Mouse (Mus musculus): ENCODE measurements at regions not wholly inside any gene's neighbourhood (a gene's known extent, or its start where the extent isn't known, plus 50 kb on each side); places are given as distances from the start of the nearest gene placed in this dataset.
A peak's percentile ranks its signal among the peaks of the same experiment; 100 is the strongest.

DNA sequence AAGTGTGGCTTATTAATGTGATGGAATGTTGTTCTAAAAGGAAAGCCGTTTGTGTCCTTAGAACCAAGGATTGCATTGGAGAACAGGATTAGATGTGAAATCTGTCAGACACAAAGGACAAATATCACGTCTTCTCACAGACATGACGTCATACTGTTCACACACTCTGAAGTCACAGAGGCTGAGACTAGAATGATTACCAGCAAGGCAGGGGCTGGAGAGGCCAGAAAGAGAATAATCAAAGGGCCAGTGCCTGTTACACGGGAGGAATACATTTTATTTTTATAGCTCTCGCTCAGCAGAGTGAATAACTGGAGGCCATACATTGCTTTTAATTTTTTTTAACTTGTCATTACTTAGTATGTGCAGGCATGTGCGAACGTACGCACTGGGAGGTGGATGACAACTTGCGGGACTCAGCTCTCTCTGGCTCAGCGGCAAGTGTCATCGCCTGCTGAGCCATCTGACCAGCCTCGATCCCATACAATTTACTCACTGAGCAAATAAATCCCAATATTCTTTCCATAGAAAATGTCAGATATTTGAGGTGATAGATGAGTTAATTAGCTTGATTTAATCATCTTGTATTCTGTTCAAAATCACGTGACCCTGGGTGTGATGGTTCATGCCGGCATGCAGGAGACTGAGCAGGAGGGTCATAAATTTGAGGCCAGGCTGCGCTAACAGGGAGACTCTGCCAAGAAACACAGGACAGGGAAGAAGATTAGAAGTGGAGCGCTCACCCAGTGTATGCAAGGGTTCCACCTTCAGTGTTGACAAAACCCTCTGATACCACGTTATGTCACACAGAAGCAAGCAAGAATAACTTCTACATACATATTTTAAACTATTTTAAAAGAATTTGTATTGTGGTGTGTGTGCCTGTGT lies 109.6 kb downstream of the Fam168b start:
- Histone ChIP-seq H3K27me3 (ENCODE audit: control insufficient read depth, insufficient read depth, low read length) (no peaks in the 10 kb centered on the region), H3K4me3 (replicated peaks; ENCODE audit: low read length) (no peak overlapping the region), H3K27ac (ENCODE audit: low read length) (no peak overlapping the region), H3K4me2 (ENCODE audit: low read depth, low read length) (no peak overlapping the region), H3K36me3 (ENCODE audit: control insufficient read depth, insufficient read depth, low read length) (no peaks in the 10 kb centered on the region), H3K9me3 (replicated peaks; ENCODE audit: control insufficient read depth, low read length) (no peaks in the 10 kb centered on the region), H3K9ac (ENCODE audit: low read length) (no peak overlapping the region), H3K4me1 (ENCODE audit: control insufficient read depth, insufficient read depth, low read length) (no peaks in the 10 kb centered on the region)
- WGBS = 74% methylated on average over 17 of the region's 17 CpGs
- ATAC-seq (ENCODE audit: insufficient read depth, low FRiP score) = no peak

DNA sequence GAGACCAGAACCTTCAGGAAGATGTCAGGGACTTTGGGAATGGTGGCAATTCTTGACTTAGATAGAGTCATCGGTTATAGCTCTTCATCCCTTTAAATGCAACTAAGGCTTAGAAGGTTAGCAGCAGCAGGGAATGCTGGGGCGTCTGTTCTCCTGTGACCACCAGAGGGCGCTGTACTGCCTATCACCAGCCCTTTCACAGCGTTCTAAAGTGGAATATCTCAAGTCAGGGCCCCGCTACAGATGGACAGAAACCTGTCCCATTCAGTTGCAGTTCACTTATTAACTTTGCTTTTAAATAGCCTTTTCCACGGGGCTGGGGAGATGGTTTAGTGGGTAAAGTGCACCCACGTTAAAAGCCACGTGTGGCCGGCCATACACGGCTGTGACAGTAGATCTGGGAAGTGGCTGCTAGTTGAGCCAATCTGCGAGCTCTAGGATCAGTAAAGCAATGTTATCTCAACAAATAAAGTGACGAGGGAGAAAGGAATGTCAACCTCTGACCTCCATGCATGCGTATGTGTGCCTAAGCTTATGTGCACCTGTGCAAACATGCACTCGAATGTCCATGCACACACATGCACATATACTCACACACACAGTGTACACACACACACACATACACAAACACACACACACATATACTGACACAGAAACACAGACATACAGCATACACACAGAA lies 104.3 kb downstream of the Fam168b start:
- H3K4me3 ChIP-seq (replicated peaks; ENCODE audit: low read length) = no peak overlapping the region
- no peak overlapping the region for H3K4me2 ChIP-seq (ENCODE audit: low read depth, low read length)
- H3K27ac ChIP-seq (ENCODE audit: low read length) = no peak overlapping the region
- no peaks in the 10 kb centered on the region for H3K27me3 ChIP-seq (ENCODE audit: control insufficient read depth, insufficient read depth, low read length)
- ATAC-seq (ENCODE audit: insufficient read depth, low FRiP score) = peak; percentile 56; the same call in 1 of the 2 replicates
- no peaks in the 10 kb centered on the region for H3K36me3 ChIP-seq (ENCODE audit: control insufficient read depth, insufficient read depth, low read length)
- WGBS = 33% methylated on average over 14 of the region's 14 CpGs
- H3K9ac ChIP-seq (ENCODE audit: low read length) = no peak overlapping the region
- H3K4me1 ChIP-seq (ENCODE audit: control insufficient read depth, insufficient read depth, low read length) = no peaks in the 10 kb centered on the region
- H3K9me3 ChIP-seq (replicated peaks; ENCODE audit: control insufficient read depth, low read length) = no peaks in the 10 kb centered on the region

DNA sequence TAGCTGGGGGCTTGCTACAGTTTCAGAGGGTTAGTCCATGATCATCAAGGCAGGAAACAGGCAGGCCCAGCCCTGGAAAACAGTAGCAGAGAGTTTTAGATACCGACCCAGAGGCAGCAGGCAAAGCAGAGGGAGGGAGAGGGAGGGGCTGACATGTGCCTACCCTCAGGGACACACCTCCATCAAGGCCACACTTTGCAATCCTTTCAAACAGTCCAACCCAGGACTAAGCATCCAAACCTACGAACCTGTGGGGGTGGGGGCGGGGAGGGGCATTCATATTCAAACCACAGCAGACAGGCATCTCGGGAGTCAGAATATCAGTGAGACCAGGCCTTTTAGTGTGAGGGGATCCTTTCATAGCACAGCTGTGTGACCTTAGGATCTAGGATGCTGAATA lies 103.2 kb downstream of the Fam168b start:
- Histone ChIP-seq H3K27me3 (ENCODE audit: control insufficient read depth, insufficient read depth, low read length) (no peaks in the 10 kb centered on the region), H3K36me3 (ENCODE audit: control insufficient read depth, insufficient read depth, low read length) (no peaks in the 10 kb centered on the region), H3K4me3 (replicated peaks; ENCODE audit: low read length) (no peak overlapping the region), H3K9ac (ENCODE audit: low read length) (no peak overlapping the region), H3K27ac (ENCODE audit: low read length) (no peak overlapping the region), H3K9me3 (replicated peaks; ENCODE audit: control insufficient read depth, low read length) (no peaks in the 10 kb centered on the region), H3K4me1 (ENCODE audit: control insufficient read depth, insufficient read depth, low read length) (no peaks in the 10 kb centered on the region), H3K4me2 (ENCODE audit: low read depth, low read length) (no peak overlapping the region)
- no peak for ATAC-seq (ENCODE audit: insufficient read depth, low FRiP score)
- WGBS = 64% methylated on average over 4 of the region's 4 CpGs

DNA sequence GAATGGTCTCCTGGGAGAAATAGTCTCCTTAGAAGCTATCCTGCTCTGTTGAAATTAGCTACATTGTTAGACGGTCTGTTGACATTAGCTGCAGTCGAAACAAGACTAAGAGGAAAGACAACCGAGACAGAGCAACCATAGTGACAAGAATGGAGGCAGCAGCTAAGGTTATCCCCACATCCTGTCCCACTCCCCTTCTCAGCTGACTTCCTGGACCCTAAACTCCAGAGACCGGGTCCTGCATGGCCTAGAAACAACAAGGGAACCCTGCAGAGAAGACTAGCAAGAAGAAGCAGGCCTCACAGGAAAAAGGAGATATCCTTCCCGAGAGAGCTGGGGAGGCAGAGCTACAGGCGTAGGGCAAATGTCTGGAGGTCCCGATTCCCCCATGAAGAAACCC lies 102.0 kb downstream of the Fam168b start:
- Histone ChIP-seq H3K9ac (ENCODE audit: low read length) (no peak overlapping the region), H3K27me3 (ENCODE audit: control insufficient read depth, insufficient read depth, low read length) (no peaks in the 10 kb centered on the region), H3K27ac (ENCODE audit: low read length) (no peak overlapping the region), H3K4me2 (ENCODE audit: low read depth, low read length) (no peak overlapping the region), H3K4me3 (replicated peaks; ENCODE audit: low read length) (no peak overlapping the region), H3K4me1 (ENCODE audit: control insufficient read depth, insufficient read depth, low read length) (no peaks in the 10 kb centered on the region), H3K9me3 (replicated peaks; ENCODE audit: control insufficient read depth, low read length) (no peaks in the 10 kb centered on the region), H3K36me3 (ENCODE audit: control insufficient read depth, insufficient read depth, low read length) (no peaks in the 10 kb centered on the region)
- 54% methylated on average over 7 of the region's 7 CpGs for WGBS
- no peak for ATAC-seq (ENCODE audit: insufficient read depth, low FRiP score)

DNA sequence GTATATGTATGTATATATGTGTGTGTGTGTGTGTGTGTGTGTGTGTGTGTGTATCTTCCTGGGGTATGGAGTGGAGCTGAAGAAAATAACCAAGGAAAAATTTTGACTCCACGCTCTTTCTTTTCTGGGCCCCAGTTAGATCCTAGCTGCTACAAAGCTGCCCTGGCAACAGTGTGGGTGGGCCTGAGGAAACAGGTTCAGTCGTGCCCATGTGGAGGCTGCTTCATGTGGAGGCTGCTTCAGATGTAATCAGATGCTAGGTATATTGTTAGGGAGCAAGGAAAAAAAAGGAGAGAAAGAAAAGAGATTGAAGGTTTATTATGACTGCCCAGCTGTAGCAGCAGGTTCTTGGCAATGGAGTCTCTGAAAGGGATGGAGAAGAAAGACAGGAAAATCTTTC lies 100.6 kb downstream of the Fam168b start:
- Histone ChIP-seq H3K4me3 (replicated peaks; ENCODE audit: low read length) (no peak overlapping the region), H3K9me3 (replicated peaks; ENCODE audit: control insufficient read depth, low read length) (no peaks in the 10 kb centered on the region), H3K4me1 (ENCODE audit: control insufficient read depth, insufficient read depth, low read length) (no peaks in the 10 kb centered on the region), H3K36me3 (ENCODE audit: control insufficient read depth, insufficient read depth, low read length) (no peaks in the 10 kb centered on the region), H3K4me2 (ENCODE audit: low read depth, low read length) (no peak overlapping the region), H3K9ac (ENCODE audit: low read length) (no peak overlapping the region), H3K27me3 (ENCODE audit: control insufficient read depth, insufficient read depth, low read length) (no peaks in the 10 kb centered on the region), H3K27ac (ENCODE audit: low read length) (no peak overlapping the region; the same call in 1 of the 2 replicates)
- ATAC-seq (ENCODE audit: insufficient read depth, low FRiP score) = no peak
- 60% methylated on average over 2 of the region's 2 CpGs for WGBS

DNA sequence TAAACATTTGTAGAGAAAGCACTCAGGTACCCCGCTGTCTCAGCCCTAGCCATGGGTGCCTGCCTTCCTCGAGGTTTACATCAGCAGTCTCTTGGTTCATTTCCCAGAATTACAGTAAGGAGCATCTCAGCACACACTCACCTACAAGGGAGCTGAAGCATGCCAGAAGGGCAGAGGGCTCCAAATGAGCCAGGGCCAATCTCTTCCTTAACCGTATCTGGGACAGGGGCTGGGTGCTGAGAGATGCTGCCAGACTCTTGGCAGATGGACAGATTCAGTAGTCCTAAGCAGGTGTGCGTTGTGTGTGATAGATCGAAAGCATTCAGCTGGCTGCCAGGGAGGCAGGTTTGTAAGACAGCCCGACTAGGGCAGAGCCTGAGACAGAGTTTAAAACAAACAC lies 97.0 kb downstream of the Fam168b start:
- Histone ChIP-seq H3K27me3 (ENCODE audit: control insufficient read depth, insufficient read depth, low read length) (peaks cover 14% of the 10 kb centered on the region), H3K9ac (ENCODE audit: low read length) (no peak overlapping the region), H3K9me3 (replicated peaks; ENCODE audit: control insufficient read depth, low read length) (no peaks in the 10 kb centered on the region), H3K4me1 (ENCODE audit: control insufficient read depth, insufficient read depth, low read length) (peaks cover 12% of the 10 kb centered on the region), H3K4me3 (replicated peaks; ENCODE audit: low read length) (no peak overlapping the region), H3K36me3 (ENCODE audit: control insufficient read depth, insufficient read depth, low read length) (no peaks in the 10 kb centered on the region), H3K4me2 (ENCODE audit: low read depth, low read length) (no peak overlapping the region), H3K27ac (ENCODE audit: low read length) (no peak overlapping the region)
- 70% methylated on average over 6 of the region's 6 CpGs for WGBS
- no peak for ATAC-seq (ENCODE audit: insufficient read depth, low FRiP score)

DNA sequence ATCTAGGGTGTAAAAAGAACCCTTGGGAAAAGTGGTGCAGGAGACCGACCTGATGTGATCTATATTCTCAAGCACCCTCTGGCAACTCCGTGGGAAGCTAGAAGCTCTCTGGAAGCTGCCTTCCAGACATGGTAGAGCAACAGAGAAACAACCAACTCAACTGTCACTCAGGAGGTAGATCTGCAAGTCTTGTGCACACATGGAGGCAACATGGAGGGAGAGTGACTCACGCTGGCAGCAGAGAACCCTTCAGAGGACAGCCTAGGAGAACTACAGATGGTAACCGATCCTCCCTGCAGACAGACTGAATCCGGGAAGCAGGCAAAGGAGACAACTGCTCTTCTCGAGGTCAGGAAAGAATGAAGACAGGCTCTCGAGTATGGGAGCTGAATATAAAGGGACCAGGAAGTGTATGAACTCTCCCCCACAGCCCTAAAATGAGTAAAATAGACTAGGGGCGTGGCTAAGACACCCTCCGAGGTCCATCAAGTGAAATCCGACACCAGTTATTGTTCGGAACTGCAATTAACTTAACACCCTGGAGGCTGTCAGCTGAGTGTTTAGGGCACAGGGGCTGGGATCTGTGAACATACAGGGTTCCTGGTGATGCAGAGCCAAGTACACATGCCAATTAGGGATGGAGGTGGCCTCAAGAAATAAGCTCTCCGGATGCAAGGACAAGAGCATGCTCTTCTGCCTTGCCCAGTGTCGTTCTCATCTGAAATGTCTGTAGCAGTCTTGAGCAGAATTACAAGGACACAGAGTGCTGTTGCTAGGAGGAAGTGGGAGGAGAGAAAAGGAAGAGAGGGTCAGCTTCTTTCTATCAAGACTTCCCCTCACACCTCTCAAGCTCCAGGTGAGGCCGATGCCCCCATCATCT lies 93.5 kb downstream of the Fam168b start:
- peak; percentile 27; the same call in 1 of the 2 replicates for ATAC-seq (ENCODE audit: insufficient read depth, low FRiP score)
- peaks cover 26% of the 10 kb centered on the region for H3K27me3 ChIP-seq (ENCODE audit: control insufficient read depth, insufficient read depth, low read length)
- no peak overlapping the region for H3K27ac ChIP-seq (ENCODE audit: low read length)
- H3K4me1 ChIP-seq (ENCODE audit: control insufficient read depth, insufficient read depth, low read length) = peaks cover 15% of the 10 kb centered on the region
- H3K36me3 ChIP-seq (ENCODE audit: control insufficient read depth, insufficient read depth, low read length) = no peaks in the 10 kb centered on the region
- peak overlapping the region; percentile 86; the same call in 1 of the 2 replicates for H3K4me2 ChIP-seq (ENCODE audit: low read depth, low read length)
- H3K9ac ChIP-seq (ENCODE audit: low read length) = 0 out of 2 replicates have a peak overlapping the region, but pooled peaks have one; percentile 69
- no peak overlapping the region; the same call in 1 of the 2 replicates for H3K4me3 ChIP-seq (replicated peaks; ENCODE audit: low read length)
- no peaks in the 10 kb centered on the region for H3K9me3 ChIP-seq (replicated peaks; ENCODE audit: control insufficient read depth, low read length)
- 9% methylated on average over 14 of the region's 14 CpGs for WGBS

DNA sequence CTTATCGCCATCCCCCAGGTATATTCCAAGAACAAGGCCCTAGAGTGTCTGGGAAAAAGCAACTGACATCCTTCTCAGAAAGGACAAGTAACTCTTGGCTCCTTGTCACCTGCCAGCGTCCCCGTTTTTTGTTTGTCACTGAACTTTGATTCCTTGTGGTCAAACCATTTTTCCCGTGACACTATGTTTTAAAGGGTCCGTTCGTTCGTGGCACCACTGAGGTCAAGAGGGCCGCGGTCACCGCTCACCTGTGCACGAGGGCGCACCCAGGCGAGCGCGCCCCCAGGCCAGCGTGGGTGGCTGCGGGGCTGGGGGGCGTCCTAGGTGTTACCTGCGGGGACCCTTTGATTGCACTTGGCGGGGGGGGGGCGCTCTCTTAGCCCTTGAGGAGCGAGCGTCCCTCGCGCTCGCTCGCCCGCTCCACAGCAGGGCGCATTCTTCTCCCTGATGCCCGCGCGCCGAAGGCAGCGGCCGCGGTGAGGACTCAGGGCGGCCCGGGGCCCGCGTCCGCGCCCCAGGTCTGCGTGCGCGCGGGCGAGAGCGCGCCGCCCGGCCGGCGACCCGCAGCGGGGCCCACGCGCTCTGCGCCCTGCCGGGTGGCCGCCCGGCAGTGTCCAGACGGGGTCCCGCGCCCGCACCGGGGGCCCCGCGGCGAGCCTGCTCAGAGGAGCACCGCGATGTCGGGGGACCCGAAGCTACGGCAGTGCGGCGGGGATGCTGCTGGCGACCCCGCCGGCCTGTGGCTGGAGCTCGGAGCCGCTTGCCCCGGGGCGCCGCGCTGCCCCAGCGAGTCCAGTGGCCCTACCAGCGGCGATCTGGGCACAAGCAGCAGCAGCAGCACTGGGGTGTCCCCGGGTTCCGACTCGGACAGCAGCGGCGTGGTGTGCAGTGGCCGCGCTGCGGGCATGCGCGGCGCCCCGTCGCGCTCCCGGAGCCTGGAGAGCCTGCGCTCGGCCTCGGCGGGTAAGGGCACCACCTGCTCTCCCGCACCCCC lies 92.5 kb downstream of the Fam168b start:
- under 1% methylated on average over 100 of the region's 108 CpGs for WGBS
- peaks cover 26% of the 10 kb centered on the region for H3K27me3 ChIP-seq (ENCODE audit: control insufficient read depth, insufficient read depth, low read length)

More for the DNA sequence above, 92.5 kb downstream of the Fam168b start:
- Histone ChIP-seq H3K4me3 (replicated peaks; ENCODE audit: low read length) (peak overlapping the region; percentile 54), H3K36me3 (ENCODE audit: control insufficient read depth, insufficient read depth, low read length) (no peaks in the 10 kb centered on the region), H3K27ac (ENCODE audit: low read length) (no peak overlapping the region), H3K9ac (ENCODE audit: low read length) (peak overlapping the region; percentile 69), H3K4me1 (ENCODE audit: control insufficient read depth, insufficient read depth, low read length) (peaks cover 15% of the 10 kb centered on the region), H3K9me3 (replicated peaks; ENCODE audit: control insufficient read depth, low read length) (no peaks in the 10 kb centered on the region), H3K4me2 (ENCODE audit: low read depth, low read length) (peak overlapping the region; percentile 86)
- ATAC-seq (ENCODE audit: insufficient read depth, low FRiP score) = peak; percentile 44

Data from stomach, embryonic 16.5 days (tissue).